Mouse (Mus musculus): ENCODE measurements around the gene Phox2b.

Phox2b gene

DNA sequence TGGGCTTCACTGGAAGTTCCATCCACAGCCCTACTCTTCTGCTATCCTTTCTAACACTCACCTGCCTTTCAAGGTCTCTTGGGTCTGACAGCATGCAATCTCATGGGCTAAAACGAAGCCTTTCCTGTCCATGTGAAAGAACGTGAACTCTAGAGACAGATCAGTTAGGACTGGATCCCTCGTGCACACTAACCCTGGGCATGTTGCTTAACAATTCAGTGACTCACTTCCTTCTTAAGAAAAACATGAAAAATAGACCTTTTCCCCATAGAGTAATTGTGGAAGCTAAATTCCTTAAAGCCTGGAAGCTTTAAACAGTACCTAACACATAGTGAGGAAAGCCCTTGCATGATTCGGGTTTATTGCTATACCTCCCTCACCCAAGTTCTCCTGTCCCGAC lies 8.2 kb downstream of the Phox2b start:
- DNase-seq, result no peak

DNA sequence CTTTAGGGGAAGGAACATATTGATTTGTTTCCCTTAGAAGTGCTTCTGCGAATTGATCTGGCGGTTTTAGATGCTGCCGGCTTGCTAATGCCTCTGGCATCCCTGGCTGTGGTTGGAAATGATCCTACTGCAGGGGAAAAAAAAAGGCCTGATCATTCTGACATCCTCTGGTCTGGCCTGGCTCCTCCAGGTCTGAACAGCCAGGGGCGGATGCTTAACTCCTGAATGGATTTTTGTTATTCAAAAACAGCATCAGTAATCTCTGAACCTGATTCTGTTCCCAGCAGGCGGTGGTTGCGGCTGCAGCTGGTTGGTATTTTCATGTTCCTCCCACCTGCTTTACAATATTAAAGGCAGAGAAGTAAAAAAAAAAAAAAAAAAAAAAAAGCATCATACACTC lies 16.0 kb downstream of the Phox2b start:
- no peak for DNase-seq

DNA sequence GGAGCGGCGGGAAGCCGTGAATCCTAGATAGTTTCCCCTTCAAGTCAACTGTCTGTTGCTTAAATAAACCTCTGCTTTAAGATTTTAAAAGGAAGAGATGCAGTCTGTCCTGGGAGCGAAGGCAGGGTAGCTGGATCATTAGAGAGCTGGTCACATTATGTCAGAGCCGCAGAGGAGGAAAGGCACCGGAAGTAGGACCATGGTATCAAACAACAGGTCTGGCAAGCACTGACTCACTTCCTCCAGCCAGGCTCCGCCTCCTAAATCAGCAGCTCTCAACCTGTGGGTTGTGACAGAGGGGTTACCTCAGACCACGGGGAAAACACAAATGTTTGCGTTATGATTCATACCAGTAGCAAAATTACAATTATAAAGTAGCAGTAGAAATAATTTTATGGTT lies 35.5 kb downstream of the Phox2b start:
- DNase-seq, result no peak

DNA sequence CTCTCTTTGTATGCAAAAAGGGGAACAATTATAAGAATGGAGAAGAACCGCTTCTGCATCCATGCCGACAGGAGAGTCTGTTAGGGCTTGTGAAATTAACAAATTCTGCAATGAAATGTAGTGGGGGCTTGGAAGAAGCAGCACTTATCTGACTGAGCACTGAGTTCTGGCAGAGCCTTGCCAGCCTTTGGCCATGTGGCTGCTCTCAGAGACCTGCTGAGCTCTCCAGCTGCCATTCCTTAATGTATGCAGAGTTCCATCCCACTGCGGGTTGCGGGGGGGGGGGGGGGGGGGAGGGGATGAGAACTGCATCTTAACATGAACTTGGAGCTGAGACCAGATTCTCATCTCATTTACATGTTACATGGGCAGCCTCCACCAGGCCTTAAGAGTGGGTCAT lies 38.6 kb downstream of the Phox2b start:
- no peak for DNase-seq

DNA sequence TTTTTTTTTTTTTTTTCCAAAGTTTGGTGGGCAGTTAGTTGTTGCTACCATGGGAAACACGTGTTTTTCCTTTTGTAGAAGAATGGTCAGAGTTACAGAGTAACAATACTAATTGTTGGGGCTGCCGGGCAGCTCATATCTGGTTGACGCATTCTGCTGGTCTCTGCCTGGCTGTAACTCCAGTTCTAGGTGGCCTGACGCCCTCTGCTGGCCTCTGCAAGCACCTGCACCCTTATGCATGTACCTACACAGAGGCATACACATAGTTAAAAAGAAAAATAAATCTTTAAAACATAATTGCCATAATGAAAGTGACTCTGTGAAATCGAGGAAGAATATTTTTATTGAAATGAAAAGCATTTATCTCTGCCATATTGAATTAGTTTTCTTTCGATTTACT lies 41.3 kb downstream of the Phox2b start:
- no peak for DNase-seq

DNA sequence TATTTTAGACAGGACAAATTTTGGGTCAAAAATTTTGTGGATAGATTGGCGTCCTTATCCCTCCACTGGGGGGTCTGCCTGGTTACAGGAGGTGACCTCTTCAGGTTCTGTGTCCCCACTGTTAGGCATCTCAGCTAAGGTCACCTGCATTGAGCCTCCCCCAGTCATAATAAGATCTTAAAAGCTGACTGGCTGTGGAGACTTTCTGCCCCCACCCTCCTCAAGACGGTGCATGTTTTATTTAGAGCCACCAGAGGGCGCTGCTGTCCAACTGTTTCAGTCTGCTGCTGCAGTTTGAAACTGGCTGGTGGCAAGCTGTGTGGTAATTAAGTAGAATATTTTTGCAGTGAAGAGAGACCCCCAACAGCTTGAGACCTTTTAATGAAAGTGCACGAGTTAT lies 51.1 kb downstream of the Phox2b start:
- peak in 1 of 2 experiments; percentile 41 for DNase-seq

All from lung, postnatal 4 days (tissue).